Mouse (Mus musculus) testis, adult 2 months (tissue): ENCODE results near the gene Otp. TPM values are rescaled to one million over a fixed set of nuclear protein-coding genes. Genes with fewer than 3 reads are reported as not detected.

Source experiments
- H3K27ac ChIP-seq: fragments of 200-500 bp; 2 replicates; pipeline ENCODE4 v1.5.1; 2012; ENCODE audit warnings: low read depth, low read length; ENCODE audit not compliant: control insufficient read depth, insufficient read depth
- H3K27me3 ChIP-seq: fragments of 200-500 bp; 2 replicates; pipeline ENCODE4 v1.6.1; 2012; ENCODE audit warnings: mild to moderate bottlenecking, low read length, moderate library complexity; ENCODE audit not compliant: control insufficient read depth, insufficient read depth
- H3K36me3 ChIP-seq: fragments of 200-500 bp; 2 replicates; pipeline ENCODE4 v1.6.1; 2012; ENCODE audit warnings: mild to moderate bottlenecking, low read length; ENCODE audit not compliant: control insufficient read depth, insufficient read depth
- H3K4me1 ChIP-seq: fragments of 200-500 bp; 2 replicates; pipeline ENCODE4 v1.6.1; 2012; ENCODE audit warnings: low read length; ENCODE audit not compliant: control insufficient read depth, insufficient read depth
- H3K4me3 ChIP-seq: fragments of 200-500 bp; 2 replicates; pipeline ENCODE4 v1.5.1; 2012; ENCODE audit warnings: low read depth, mild to moderate bottlenecking, low read length, moderate library complexity, mixed read lengths; ENCODE audit not compliant: control insufficient read depth
- CTCF ChIP-seq: fragments of 200-500 bp; IDR thresholded peaks from 2 replicates; pipeline ENCODE4 v1.5.1; 2012; ENCODE audit warnings: low read depth, mild to moderate bottlenecking, inconsistent platforms, low read length, moderate library complexity; ENCODE audit not compliant: control insufficient read depth, insufficient read depth, insufficient replicate concordance
- POLR2A ChIP-seq: fragments of 200-500 bp; IDR thresholded peaks from 2 replicates; pipeline ENCODE4 v1.6.1; 2012; ENCODE audit warnings: low read depth, mild to moderate bottlenecking, inconsistent platforms, low read length, moderate library complexity; ENCODE audit not compliant: control insufficient read depth
- polyA plus RNA-seq: library from polyadenylated mRNA; depleted of rRNA; stranded (reverse); fragments of >200 nt; gene quantifications from 2 replicates; pipeline ENCODE4 v1.2.3, GENCODE M21; 2012

Otp gene
- polyA plus RNA-seq, 1 experiment: not detected

- Histone ChIP-seq H3K27ac (no peak overlapping the region), H3K4me3 (no peak overlapping the region), H3K27me3 (no peaks in the 10 kb centered on the region), H3K4me1 (no peaks in the 10 kb centered on the region), H3K36me3 (no peaks in the 10 kb centered on the region)
- TF ChIP-seq POLR2A: no peak
- no peak for TF ChIP-seq CTCF
Observed at GRCm38 (mm10) chr13:94849351-94849750, 26.1 kb upstream of the Otp start.

DNA sequence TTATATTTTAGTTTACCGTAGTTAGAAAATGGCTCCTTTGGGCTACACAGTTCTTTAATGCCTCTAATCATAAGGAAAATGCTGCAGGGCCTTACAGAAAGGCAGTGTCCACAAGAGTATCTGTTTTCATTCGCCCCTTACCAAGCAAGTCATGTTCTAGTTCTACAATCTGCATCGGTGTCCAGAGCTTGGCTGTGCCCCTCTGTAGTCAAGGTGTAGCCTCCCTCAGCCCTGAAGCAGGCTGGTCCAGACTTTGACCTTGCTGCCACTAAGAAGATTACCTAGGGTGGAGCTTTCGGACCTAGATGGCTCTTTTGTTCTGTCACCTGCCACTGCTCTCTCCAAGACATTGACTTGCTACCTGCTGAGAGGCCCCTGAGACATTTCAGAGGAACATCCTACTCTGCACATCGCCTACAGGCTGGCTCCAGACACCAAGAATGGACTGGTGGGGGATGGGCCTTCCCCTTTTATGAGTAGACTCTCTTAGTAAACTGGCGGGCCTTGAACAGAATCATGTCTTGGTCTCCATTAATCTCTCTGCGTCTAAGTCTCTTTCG, 17.3 kb upstream of the Otp start:
- no peaks in the 10 kb centered on the region for H3K4me1 ChIP-seq
- no peak overlapping the region for H3K27ac ChIP-seq
- H3K36me3 ChIP-seq: no peaks in the 10 kb centered on the region
- TF ChIP-seq CTCF (no peak), POLR2A (no peak)
- no peak overlapping the region for H3K4me3 ChIP-seq
- H3K27me3 ChIP-seq: no peaks in the 10 kb centered on the region

DNA sequence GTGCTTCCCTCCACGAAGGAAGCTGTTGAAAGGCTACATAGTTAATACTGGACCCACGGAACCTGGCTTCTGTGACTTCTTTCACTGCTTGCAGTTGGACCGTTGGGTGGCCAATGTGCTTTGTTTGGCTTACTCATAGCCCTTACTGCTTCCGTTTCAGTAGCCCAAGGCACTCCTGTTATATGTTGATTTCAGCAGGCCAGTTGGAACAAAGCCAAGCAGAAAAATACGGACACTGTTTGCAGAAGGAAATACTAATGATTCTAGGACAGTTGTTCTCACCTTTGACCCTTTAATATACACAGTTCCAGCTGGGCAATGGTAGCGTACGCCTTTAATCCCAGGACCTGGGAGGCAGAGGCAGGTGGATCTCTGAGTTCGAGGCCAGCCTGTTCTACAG, 16.1 kb upstream of the Otp start:
- H3K27me3 ChIP-seq: no peaks in the 10 kb centered on the region
- no peak overlapping the region for H3K27ac ChIP-seq
- no peaks in the 10 kb centered on the region for H3K4me1 ChIP-seq
- H3K36me3 ChIP-seq: no peaks in the 10 kb centered on the region
- no peak overlapping the region for H3K4me3 ChIP-seq
- TF ChIP-seq POLR2A (no peak), CTCF (no peak)

DNA sequence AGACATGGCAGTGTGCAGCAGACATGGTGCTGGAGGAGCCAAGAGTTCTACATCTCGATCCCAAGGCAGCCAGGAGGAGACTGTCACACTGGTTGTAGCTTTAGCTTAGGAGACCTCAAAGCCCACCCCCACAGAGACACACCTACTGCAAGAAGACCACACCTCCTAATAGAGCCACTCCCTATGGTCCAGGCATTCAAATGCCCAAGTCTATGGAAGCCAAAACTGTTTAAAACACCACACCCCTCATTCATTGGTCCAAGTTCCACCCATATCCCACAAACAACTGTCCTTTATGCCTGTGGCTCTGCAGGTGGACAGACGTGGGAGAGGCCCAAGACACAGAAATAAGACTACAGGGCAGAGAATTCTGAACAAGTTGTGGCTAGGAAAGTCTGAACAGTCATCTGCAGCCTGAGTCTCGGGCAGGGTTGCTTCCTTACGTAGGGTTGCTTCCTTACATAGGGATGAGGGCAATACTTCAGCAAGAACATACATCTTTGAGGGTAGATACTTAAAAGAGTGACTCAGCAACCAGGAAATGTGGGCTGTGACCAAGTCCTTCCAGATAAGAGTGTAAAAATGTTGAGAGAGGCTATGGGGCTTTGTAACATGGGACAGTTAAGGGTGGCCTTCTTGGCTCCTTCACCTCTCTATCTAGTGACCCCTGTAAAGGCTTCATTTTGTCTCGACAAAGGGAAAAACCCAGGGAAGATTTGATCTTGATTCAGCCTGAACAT, 12.7 kb upstream of the Otp start:
- no peaks in the 10 kb centered on the region for H3K4me1 ChIP-seq
- H3K4me3 ChIP-seq: no peak overlapping the region
- H3K27me3 ChIP-seq: no peaks in the 10 kb centered on the region
- H3K27ac ChIP-seq: no peak overlapping the region
- TF ChIP-seq CTCF (no peak), POLR2A (no peak)
- H3K36me3 ChIP-seq: no peaks in the 10 kb centered on the region

DNA sequence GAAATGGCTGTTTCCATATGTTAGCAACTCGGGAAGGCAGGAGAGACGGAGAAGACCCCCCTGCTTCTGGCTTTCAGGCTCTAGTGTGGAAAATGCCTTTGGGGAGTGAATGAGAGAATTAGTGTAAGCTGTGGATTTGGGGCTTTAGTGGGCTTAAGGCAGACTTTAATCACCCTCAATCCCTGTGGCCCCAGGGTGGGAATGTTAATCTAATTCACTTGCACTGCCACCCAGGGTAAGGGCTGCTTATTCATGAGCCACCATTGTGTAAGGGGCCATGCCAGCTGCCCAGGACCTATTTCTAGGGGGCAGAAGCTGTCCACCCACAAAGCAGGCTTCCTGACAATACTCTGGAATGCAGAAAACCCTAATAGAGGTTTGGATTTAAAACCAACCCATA, 8.5 kb upstream of the Otp start:
- no peaks in the 10 kb centered on the region for H3K36me3 ChIP-seq
- H3K4me1 ChIP-seq: peaks cover 4% of the 10 kb centered on the region
- no peak overlapping the region for H3K27ac ChIP-seq
- H3K4me3 ChIP-seq: no peak overlapping the region
- TF ChIP-seq POLR2A (no peak), CTCF (no peak)
- peaks cover 5% of the 10 kb centered on the region for H3K27me3 ChIP-seq

DNA sequence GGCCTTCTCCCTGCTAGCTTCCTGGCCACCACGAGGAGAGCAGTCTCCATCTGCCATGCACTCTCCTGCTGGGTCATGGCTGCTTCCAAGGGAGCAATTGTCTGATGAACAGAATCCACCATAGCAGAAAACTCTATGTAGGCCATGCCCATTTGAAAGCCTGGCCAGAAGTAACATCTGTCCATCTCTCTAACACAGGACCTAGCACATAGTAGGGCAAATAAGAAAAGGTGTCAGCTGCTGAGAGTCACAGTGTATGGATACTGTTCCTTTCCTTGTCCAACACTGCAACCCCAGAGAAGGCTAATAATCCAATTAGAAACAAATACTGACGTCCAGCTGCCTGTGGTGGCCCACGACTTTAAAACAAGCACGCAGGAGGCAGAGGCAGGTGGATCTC, 7.6 kb upstream of the Otp start:
- no peak for TF ChIP-seq CTCF
- TF ChIP-seq POLR2A: no peak

GRCm38 (mm10) chr13:94868478-94868950, 6.9 kb upstream of the Otp start:
- Histone ChIP-seq H3K27me3 (peaks cover 11% of the 10 kb centered on the region), H3K27ac (no peak overlapping the region), H3K4me1 (peaks cover 8% of the 10 kb centered on the region), H3K4me3 (peak overlapping the region; percentile 81), H3K36me3 (no peaks in the 10 kb centered on the region)
- TF ChIP-seq CTCF: peak; percentile 64
- TF ChIP-seq POLR2A: no peak

More for the DNA sequence above, 7.6 kb upstream of the Otp start:
- Histone ChIP-seq H3K4me1 (peaks cover 6% of the 10 kb centered on the region), H3K27ac (no peak overlapping the region), H3K36me3 (no peaks in the 10 kb centered on the region), H3K27me3 (peaks cover 9% of the 10 kb centered on the region), H3K4me3 (no peak overlapping the region)

GRCm38 (mm10) chr13:94869541-94869940, 5.9 kb upstream of the Otp start:
- Histone ChIP-seq H3K4me1 (peaks cover 8% of the 10 kb centered on the region), H3K4me3 (no peak overlapping the region), H3K27ac (no peak overlapping the region), H3K27me3 (peaks cover 12% of the 10 kb centered on the region), H3K36me3 (no peaks in the 10 kb centered on the region)
- TF ChIP-seq CTCF (no peak), POLR2A (no peak)
